Mouse (Mus musculus): ENCODE measurements around the gene Adra1b. TPM values are rescaled to one million over a fixed set of nuclear protein-coding genes. Genes with fewer than 3 reads are reported as not detected.

Gene Adra1b
- polyA plus RNA-seq, 1 experiment from 2014 or later, result 1.6 TPM

- no peak overlapping the region for H3K9ac ChIP-seq (ENCODE audit: low read depth, low read length)
- H3K4me1 ChIP-seq (replicated peaks; ENCODE audit: insufficient read depth, low read length), result no peaks in the 10 kb centered on the region
- H3K4me3 ChIP-seq (replicated peaks; ENCODE audit: low read depth, low read length), result no peak overlapping the region
- no peak overlapping the region for H3K4me2 ChIP-seq (ENCODE audit: low read length)
- DNase-seq (ENCODE audit: low spot score), result no peak
- 59% methylated on average over 9 of the region's 9 CpGs for WGBS
- H3K27me3 ChIP-seq (ENCODE audit: insufficient read depth, low read length), result no peaks in the 10 kb centered on the region
- no peak overlapping the region for H3K27ac ChIP-seq
- H3K36me3 ChIP-seq (ENCODE audit: insufficient read depth, low read length), result no peaks in the 10 kb centered on the region
- no peak for TF ChIP-seq CTCF (IDR thresholded peaks at IDR 0.05; ENCODE audit: low read depth)
- ATAC-seq (replicated peaks; ENCODE audit: low FRiP score, low read depth), result no peak
- no peaks in the 10 kb centered on the region for H3K9me3 ChIP-seq (replicated peaks; ENCODE audit: low read length)
Observed at GRCm38 (mm10) chr11:43817368-43817923, 83.6 kb downstream of the Adra1b start.

- no peaks in the 10 kb centered on the region for H3K9me3 ChIP-seq (replicated peaks; ENCODE audit: low read length)
- ATAC-seq (replicated peaks; ENCODE audit: low FRiP score, low read depth), result no peak
- WGBS, result 62% methylated on average over 5 of the region's 5 CpGs
Observed at GRCm38 (mm10) chr11:43812535-43812934, 88.5 kb downstream of the Adra1b start.

GRCm38 (mm10) chr11:43807732-43808131 is 93.3 kb downstream of the Adra1b start:
- Histone ChIP-seq H3K4me1 (replicated peaks; ENCODE audit: insufficient read depth, low read length) (no peaks in the 10 kb centered on the region), H3K27ac (no peak overlapping the region), H3K9ac (ENCODE audit: low read depth, low read length) (no peak overlapping the region), H3K9me3 (replicated peaks; ENCODE audit: low read length) (no peaks in the 10 kb centered on the region), H3K27me3 (ENCODE audit: insufficient read depth, low read length) (no peaks in the 10 kb centered on the region), H3K36me3 (ENCODE audit: insufficient read depth, low read length) (no peaks in the 10 kb centered on the region), H3K4me2 (ENCODE audit: low read length) (no peak overlapping the region), H3K4me3 (replicated peaks; ENCODE audit: low read depth, low read length) (no peak overlapping the region)
- 42% methylated on average over 5 of the region's 5 CpGs for WGBS
- TF ChIP-seq CTCF (IDR thresholded peaks at IDR 0.05; ENCODE audit: low read depth), result no peak
- no peak for DNase-seq (ENCODE audit: low spot score)
- no peak for ATAC-seq (replicated peaks; ENCODE audit: low FRiP score, low read depth)

More at GRCm38 (mm10) chr11:43812535-43812934, 88.5 kb downstream of the Adra1b start:
- no peak overlapping the region for H3K27ac ChIP-seq
- no peaks in the 10 kb centered on the region for H3K36me3 ChIP-seq (ENCODE audit: insufficient read depth, low read length)
- no peak for TF ChIP-seq CTCF (IDR thresholded peaks at IDR 0.05; ENCODE audit: low read depth)
- no peak overlapping the region for H3K4me3 ChIP-seq (replicated peaks; ENCODE audit: low read depth, low read length)
- H3K27me3 ChIP-seq (ENCODE audit: insufficient read depth, low read length), result no peaks in the 10 kb centered on the region
- H3K4me2 ChIP-seq (ENCODE audit: low read length), result no peak overlapping the region
- no peak for DNase-seq (ENCODE audit: low spot score)
- no peak overlapping the region for H3K9ac ChIP-seq (ENCODE audit: low read depth, low read length)
- H3K4me1 ChIP-seq (replicated peaks; ENCODE audit: insufficient read depth, low read length), result no peaks in the 10 kb centered on the region

- Histone ChIP-seq H3K36me3 (ENCODE audit: insufficient read depth, low read length) (no peaks in the 10 kb centered on the region), H3K4me3 (replicated peaks; ENCODE audit: low read depth, low read length) (no peak overlapping the region), H3K27me3 (ENCODE audit: insufficient read depth, low read length) (no peaks in the 10 kb centered on the region), H3K9ac (ENCODE audit: low read depth, low read length) (no peak overlapping the region), H3K4me1 (replicated peaks; ENCODE audit: insufficient read depth, low read length) (no peaks in the 10 kb centered on the region), H3K27ac (no peak overlapping the region), H3K4me2 (ENCODE audit: low read length) (no peak overlapping the region), H3K9me3 (replicated peaks; ENCODE audit: low read length) (no peaks in the 10 kb centered on the region)
- no peak for ATAC-seq (replicated peaks; ENCODE audit: low FRiP score, low read depth)
- no peak for DNase-seq (ENCODE audit: low spot score)
- 36% methylated on average over 8 of the region's 8 CpGs for WGBS
- no peak for TF ChIP-seq CTCF (IDR thresholded peaks at IDR 0.05; ENCODE audit: low read depth)
Observed at GRCm38 (mm10) chr11:43795992-43796391, 105.0 kb downstream of the Adra1b start.

DNA sequence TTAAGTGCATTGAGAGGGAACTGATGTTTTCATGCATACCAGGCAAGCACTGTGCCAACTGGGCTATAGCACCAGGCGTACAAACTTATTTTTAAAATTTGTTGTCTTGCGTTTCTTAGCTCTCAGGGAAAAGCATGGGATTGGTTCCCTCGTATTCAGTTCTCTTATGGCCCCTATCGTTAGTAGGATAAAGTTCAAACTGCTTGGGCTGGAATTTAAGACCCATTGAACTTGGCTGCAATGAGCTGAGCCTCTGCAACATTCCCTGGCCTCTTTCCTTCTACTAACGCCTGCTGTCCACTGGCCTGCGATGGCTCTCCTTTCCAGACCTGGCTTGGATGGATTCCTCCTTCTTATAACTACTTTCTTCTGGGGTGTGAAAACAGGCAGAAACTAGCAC is 110.6 kb downstream of the Adra1b start:
- no peaks in the 10 kb centered on the region for H3K4me1 ChIP-seq (replicated peaks; ENCODE audit: insufficient read depth, low read length)
- no peaks in the 10 kb centered on the region for H3K36me3 ChIP-seq (ENCODE audit: insufficient read depth, low read length)
- no peak overlapping the region for H3K27ac ChIP-seq
- no peaks in the 10 kb centered on the region for H3K9me3 ChIP-seq (replicated peaks; ENCODE audit: low read length)
- DNase-seq (ENCODE audit: low spot score), result peak; percentile 40
- H3K4me2 ChIP-seq (ENCODE audit: low read length), result no peak overlapping the region
- H3K9ac ChIP-seq (ENCODE audit: low read depth, low read length), result no peak overlapping the region
- ATAC-seq (replicated peaks; ENCODE audit: low FRiP score, low read depth), result no peak
- H3K27me3 ChIP-seq (ENCODE audit: insufficient read depth, low read length), result no peaks in the 10 kb centered on the region
- no peak overlapping the region for H3K4me3 ChIP-seq (replicated peaks; ENCODE audit: low read depth, low read length)
- no peak for TF ChIP-seq CTCF (IDR thresholded peaks at IDR 0.05; ENCODE audit: low read depth)
- 60% methylated on average over 6 of the region's 6 CpGs for WGBS

DNA sequence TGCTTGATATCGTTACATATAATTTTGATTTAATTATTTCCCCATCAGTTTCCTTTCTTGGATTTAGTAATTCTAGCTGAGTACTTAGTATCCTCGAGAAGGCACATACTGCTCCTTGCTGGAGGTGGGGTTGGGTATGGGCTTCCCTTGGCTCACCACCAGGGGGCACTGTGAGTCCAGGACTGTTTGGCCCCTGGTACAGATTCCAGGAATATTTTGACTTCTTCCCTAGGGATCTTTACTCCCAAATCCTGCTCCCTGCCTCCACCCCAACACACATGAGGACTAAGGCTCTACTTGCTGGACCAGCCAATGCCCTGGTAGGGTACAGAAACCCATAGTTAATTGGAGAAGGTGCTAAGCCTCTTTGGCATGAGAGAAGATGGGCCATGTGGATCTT is 117.2 kb downstream of the Adra1b start:
- Histone ChIP-seq H3K4me2 (ENCODE audit: low read length) (no peak overlapping the region), H3K9me3 (replicated peaks; ENCODE audit: low read length) (no peaks in the 10 kb centered on the region), H3K27ac (no peak overlapping the region), H3K4me1 (replicated peaks; ENCODE audit: insufficient read depth, low read length) (no peaks in the 10 kb centered on the region), H3K9ac (ENCODE audit: low read depth, low read length) (no peak overlapping the region), H3K36me3 (ENCODE audit: insufficient read depth, low read length) (no peaks in the 10 kb centered on the region), H3K4me3 (replicated peaks; ENCODE audit: low read depth, low read length) (no peak overlapping the region), H3K27me3 (ENCODE audit: insufficient read depth, low read length) (no peaks in the 10 kb centered on the region)
- ATAC-seq (replicated peaks; ENCODE audit: low FRiP score, low read depth), result peak; percentile 66
- peak; percentile 79 for DNase-seq (ENCODE audit: low spot score)
- TF ChIP-seq CTCF (IDR thresholded peaks at IDR 0.05; ENCODE audit: low read depth), result peak; percentile 92
- 17% methylated on average over 2 of the region's 2 CpGs for WGBS

DNA sequence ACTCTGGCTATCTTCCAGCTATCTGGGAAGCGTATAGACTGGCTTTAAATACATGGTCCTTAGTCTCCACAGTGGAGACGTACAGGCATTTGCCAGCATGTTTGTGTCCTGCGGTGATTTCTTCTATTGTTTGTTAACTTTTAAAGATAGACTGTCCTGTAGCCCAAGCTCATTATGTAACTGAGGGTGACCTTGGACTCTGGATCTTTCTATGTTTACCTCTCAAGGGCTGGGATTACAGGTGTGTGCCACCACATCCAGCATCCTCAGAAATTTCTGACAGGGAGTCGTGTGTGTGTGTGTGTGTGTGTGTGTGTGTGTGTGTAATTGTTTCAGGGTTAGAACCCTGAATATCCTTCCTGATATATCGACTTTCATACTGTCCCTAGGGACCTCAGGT is 117.9 kb downstream of the Adra1b start:
- H3K9me3 ChIP-seq (replicated peaks; ENCODE audit: low read length), result no peaks in the 10 kb centered on the region
- no peak for ATAC-seq (replicated peaks; ENCODE audit: low FRiP score, low read depth)
- no peak overlapping the region for H3K9ac ChIP-seq (ENCODE audit: low read depth, low read length)
- TF ChIP-seq CTCF (IDR thresholded peaks at IDR 0.05; ENCODE audit: low read depth), result no peak
- H3K4me1 ChIP-seq (replicated peaks; ENCODE audit: insufficient read depth, low read length), result no peaks in the 10 kb centered on the region
- no peaks in the 10 kb centered on the region for H3K36me3 ChIP-seq (ENCODE audit: insufficient read depth, low read length)
- DNase-seq (ENCODE audit: low spot score), result no peak
- H3K27me3 ChIP-seq (ENCODE audit: insufficient read depth, low read length), result no peaks in the 10 kb centered on the region
- 78% methylated on average over 5 of the region's 5 CpGs for WGBS
- no peak overlapping the region for H3K4me3 ChIP-seq (replicated peaks; ENCODE audit: low read depth, low read length)
- no peak overlapping the region for H3K4me2 ChIP-seq (ENCODE audit: low read length)
- H3K27ac ChIP-seq, result no peak overlapping the region
